Mouse (Mus musculus): Measurements from ENCODE around the gene Gm10053. TPM values are rescaled to one million over a fixed set of nuclear protein-coding genes. Genes with fewer than 3 reads are reported as not detected.

Gene Gm10053
- polyA plus RNA-seq, 1 experiment from 2014 or later: 115 TPM

DNA sequence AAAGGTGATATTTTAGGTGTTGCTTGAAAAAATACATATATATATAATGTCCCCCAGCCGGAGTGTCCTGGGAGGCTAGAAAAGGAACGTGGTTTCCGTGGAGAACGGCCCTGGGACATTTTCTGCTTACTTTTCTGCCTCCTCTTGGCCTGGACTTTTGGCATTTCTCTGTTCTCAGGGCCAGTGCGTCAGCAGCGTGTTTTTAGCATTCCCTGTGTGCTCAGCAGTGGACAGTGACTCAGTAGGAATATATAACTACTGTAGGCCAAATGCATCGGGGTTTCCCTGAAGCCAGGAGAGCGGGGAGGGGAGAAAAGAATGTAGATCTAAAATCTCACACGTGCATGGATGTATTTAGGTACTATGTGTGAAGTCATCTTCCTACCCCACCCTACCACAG lies 10.1 kb upstream of the Gm10053 start:
- Histone ChIP-seq H3K4me1 (ENCODE audit: control insufficient read depth, low read depth, low read length) (no peaks in the 10 kb centered on the region), H3K36me3 (ENCODE audit: control insufficient read depth, insufficient read depth) (no peaks in the 10 kb centered on the region), H3K9me3 (replicated peaks; ENCODE audit: control insufficient read depth, low read length) (no peaks in the 10 kb centered on the region), H3K27ac (ENCODE audit: low read length) (no peak overlapping the region), H3K4me2 (ENCODE audit: low read depth, low read length) (no peak overlapping the region), H3K27me3 (ENCODE audit: control insufficient read depth, insufficient read depth, low read depth, low read length) (peaks cover 18% of the 10 kb centered on the region), H3K4me3 (ENCODE audit: low read depth, low read length) (no peak overlapping the region), H3K9ac (ENCODE audit: low read depth, low read length) (no peak overlapping the region)
- ATAC-seq (ENCODE audit: low read depth): no peak
- 58% methylated on average over 9 of the region's 9 CpGs for WGBS (ENCODE audit: insufficient replicate concordance)

DNA sequence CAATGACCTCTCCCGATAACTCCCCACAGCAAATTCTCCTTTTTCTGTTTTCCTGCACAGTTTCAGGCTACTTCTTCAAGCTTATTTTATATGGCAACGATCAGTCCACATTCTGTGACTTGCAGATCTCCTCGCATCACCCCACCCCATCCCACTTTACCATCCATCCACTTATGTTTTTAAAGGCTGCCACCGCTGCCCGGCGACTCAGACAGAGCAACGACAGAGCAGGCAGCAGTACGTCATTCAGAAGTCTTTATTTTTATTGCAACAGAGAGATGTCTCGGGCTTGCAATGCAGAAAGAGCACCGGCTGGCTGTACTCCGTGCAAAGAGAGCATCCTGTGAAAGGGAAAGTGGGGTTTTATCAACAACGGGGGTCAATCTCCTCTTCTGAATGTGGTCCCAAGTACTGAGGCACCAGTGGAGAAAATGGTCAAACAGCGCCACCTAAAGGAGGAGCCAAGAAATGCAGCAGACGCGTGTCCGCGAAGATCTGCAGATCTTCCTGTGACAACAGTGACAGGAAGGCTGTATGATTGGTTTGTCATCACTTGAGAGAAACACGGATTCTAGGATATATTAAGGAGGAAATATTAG lies 4.3 kb upstream of the Gm10053 start:
- Histone ChIP-seq H3K36me3 (ENCODE audit: control insufficient read depth, insufficient read depth) (no peaks in the 10 kb centered on the region), H3K9ac (ENCODE audit: low read depth, low read length) (no peak overlapping the region), H3K4me1 (ENCODE audit: control insufficient read depth, low read depth, low read length) (no peaks in the 10 kb centered on the region), H3K27ac (ENCODE audit: low read length) (no peak overlapping the region), H3K4me3 (ENCODE audit: low read depth, low read length) (no peak overlapping the region), H3K4me2 (ENCODE audit: low read depth, low read length) (0 out of 2 replicates have a peak overlapping the region, but pooled peaks have one; percentile 6), H3K9me3 (replicated peaks; ENCODE audit: control insufficient read depth, low read length) (no peaks in the 10 kb centered on the region), H3K27me3 (ENCODE audit: control insufficient read depth, insufficient read depth, low read depth, low read length) (peaks cover 3% of the 10 kb centered on the region; the same call in 1 of the 2 replicates)
- ATAC-seq (ENCODE audit: low read depth): no peak
- 21% methylated on average over 18 of the region's 18 CpGs for WGBS (ENCODE audit: insufficient replicate concordance)

DNA sequence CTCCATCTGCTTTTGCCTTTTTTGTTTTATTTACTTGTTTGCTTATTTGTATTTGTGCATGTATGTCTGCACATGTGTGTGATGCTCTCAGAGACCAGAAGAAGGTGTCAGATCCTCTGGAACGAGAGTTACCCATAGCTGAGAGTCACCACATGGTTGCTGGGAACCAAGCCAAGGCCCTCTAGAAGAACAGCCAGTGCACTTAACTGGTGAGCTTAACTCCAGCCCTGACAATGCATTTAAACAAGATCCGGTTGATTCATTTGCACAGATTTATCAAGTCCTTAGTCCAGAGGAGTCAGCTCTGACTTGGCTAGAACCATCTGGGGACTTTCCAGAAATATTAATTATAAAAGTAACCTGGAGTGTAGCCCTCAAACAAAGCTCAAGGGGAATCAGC lies 1.6 kb upstream of the Gm10053 start:
- Histone ChIP-seq H3K4me1 (ENCODE audit: control insufficient read depth, low read depth, low read length) (no peaks in the 10 kb centered on the region), H3K4me3 (ENCODE audit: low read depth, low read length) (no peak overlapping the region), H3K4me2 (ENCODE audit: low read depth, low read length) (no peak overlapping the region), H3K9me3 (replicated peaks; ENCODE audit: control insufficient read depth, low read length) (no peaks in the 10 kb centered on the region), H3K36me3 (ENCODE audit: control insufficient read depth, insufficient read depth) (no peaks in the 10 kb centered on the region), H3K27ac (ENCODE audit: low read length) (no peak overlapping the region), H3K9ac (ENCODE audit: low read depth, low read length) (no peak overlapping the region), H3K27me3 (ENCODE audit: control insufficient read depth, insufficient read depth, low read depth, low read length) (peaks cover 3% of the 10 kb centered on the region; the same call in 1 of the 2 replicates)
- ATAC-seq (ENCODE audit: low read depth): no peak
- 53% methylated on average over 2 of the region's 2 CpGs for WGBS (ENCODE audit: insufficient replicate concordance)

DNA sequence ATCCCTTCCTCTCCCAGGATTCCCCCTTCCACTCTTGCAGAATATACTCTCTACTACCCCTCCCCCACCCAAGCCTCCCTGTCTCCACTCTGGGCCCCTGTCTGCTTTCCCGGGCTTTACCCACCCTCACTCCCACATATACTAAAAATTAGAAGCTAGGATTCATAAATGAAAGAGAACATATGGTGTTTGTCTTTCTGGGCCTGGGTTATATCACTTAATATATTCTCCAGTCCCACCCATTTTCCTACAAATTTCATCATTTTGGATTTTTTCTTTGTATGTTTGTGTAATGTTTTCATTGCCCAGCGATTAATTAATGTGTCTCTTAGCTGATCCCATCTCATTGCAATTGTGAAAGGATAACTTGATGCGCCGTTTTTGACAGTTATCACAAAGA lies 5.8 kb downstream of the Gm10053 start:
- Histone ChIP-seq H3K4me3 (ENCODE audit: low read depth, low read length) (no peak overlapping the region), H3K4me2 (ENCODE audit: low read depth, low read length) (no peak overlapping the region), H3K9me3 (replicated peaks; ENCODE audit: control insufficient read depth, low read length) (no peaks in the 10 kb centered on the region), H3K36me3 (ENCODE audit: control insufficient read depth, insufficient read depth) (no peaks in the 10 kb centered on the region), H3K27ac (ENCODE audit: low read length) (no peak overlapping the region), H3K27me3 (ENCODE audit: control insufficient read depth, insufficient read depth, low read depth, low read length) (no peaks in the 10 kb centered on the region), H3K9ac (ENCODE audit: low read depth, low read length) (no peak overlapping the region), H3K4me1 (ENCODE audit: control insufficient read depth, low read depth, low read length) (no peaks in the 10 kb centered on the region)
- 55% methylated on average over 4 of the region's 4 CpGs for WGBS (ENCODE audit: insufficient replicate concordance)
- no peak for ATAC-seq (ENCODE audit: low read depth)

DNA sequence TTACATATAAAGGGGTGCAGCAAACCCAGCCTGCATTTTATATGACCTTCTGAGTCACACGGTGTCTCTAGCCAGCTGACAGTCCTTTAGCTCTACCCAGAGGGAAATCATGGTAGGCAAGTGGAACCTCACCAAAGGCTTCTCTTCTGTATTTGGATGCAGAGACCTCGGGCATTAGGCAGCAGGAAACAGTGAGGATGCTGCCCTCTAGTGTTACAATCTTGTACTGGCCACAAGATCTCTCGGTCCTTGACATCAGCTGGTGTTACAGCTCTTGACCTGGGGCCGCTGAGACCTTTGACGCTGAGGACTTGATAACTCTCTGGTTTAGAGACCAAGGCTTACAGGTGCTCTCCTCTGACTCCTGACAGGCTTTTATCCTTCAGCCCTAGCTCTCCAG lies 10.0 kb downstream of the Gm10053 start:
- Histone ChIP-seq H3K27ac (ENCODE audit: low read length) (no peak overlapping the region), H3K9ac (ENCODE audit: low read depth, low read length) (no peak overlapping the region), H3K4me1 (ENCODE audit: control insufficient read depth, low read depth, low read length) (no peaks in the 10 kb centered on the region), H3K36me3 (ENCODE audit: control insufficient read depth, insufficient read depth) (no peaks in the 10 kb centered on the region), H3K4me2 (ENCODE audit: low read depth, low read length) (no peak overlapping the region), H3K9me3 (replicated peaks; ENCODE audit: control insufficient read depth, low read length) (no peaks in the 10 kb centered on the region), H3K4me3 (ENCODE audit: low read depth, low read length) (no peak overlapping the region), H3K27me3 (ENCODE audit: control insufficient read depth, insufficient read depth, low read depth, low read length) (peaks cover 2% of the 10 kb centered on the region; the same call in 1 of the 2 replicates)
- ATAC-seq (ENCODE audit: low read depth): no peak
- 11% methylated on average over 5 of the region's 5 CpGs for WGBS (ENCODE audit: insufficient replicate concordance)

DNA sequence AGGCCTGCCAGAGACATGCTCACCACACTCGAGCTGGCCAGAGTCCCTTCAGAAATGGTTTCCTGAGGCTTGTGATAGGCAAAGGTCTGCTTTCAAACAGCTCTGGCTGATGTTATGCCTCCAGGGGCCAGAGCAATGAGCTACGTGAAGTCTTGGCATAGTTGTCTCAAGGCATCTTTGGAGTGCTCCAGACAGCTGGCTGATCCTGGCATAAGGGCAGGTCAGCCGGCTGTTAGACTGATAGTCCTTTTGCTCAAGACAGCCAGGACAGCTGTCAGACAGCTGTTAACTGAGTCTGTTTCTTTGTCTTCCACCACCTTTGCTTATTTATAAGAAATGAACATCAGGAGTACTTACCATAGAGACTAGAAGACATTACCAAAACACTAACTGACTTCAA lies 11.4 kb downstream of the Gm10053 start:
- Histone ChIP-seq H3K4me3 (ENCODE audit: low read depth, low read length) (no peak overlapping the region), H3K9ac (ENCODE audit: low read depth, low read length) (no peak overlapping the region), H3K27ac (ENCODE audit: low read length) (no peak overlapping the region), H3K36me3 (ENCODE audit: control insufficient read depth, insufficient read depth) (no peaks in the 10 kb centered on the region), H3K4me1 (ENCODE audit: control insufficient read depth, low read depth, low read length) (no peaks in the 10 kb centered on the region), H3K27me3 (ENCODE audit: control insufficient read depth, insufficient read depth, low read depth, low read length) (peaks cover 2% of the 10 kb centered on the region; the same call in 1 of the 2 replicates), H3K9me3 (replicated peaks; ENCODE audit: control insufficient read depth, low read length) (no peaks in the 10 kb centered on the region), H3K4me2 (ENCODE audit: low read depth, low read length) (no peak overlapping the region)
- no peak for ATAC-seq (ENCODE audit: low read depth)
- WGBS (ENCODE audit: insufficient replicate concordance): 57% methylated on average over 3 of the region's 3 CpGs

DNA sequence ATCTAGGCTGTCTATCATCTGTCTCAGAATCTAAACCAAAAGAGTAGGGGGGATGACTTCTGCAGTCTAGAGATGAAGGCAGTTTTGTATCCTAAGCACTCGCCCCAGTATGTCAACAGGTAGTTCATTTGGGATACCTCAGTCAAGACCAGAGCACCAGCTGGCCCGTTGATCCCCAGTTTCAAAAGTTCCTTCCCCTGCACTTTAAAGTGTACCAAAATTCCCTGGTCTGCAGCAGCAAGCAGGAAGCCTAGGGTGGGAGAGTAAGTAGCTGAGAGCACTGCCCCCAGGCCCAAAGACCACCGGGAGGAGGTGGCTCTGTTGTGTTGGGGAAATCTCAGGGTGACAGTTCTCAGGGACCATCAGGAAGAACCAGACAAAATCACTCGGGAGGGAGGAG lies 21.1 kb downstream of the Gm10053 start:
- no peak overlapping the region for H3K27ac ChIP-seq (ENCODE audit: low read length)
- peaks cover 53% of the 10 kb centered on the region for H3K27me3 ChIP-seq (ENCODE audit: control insufficient read depth, insufficient read depth, low read depth, low read length)
- no peak overlapping the region for H3K4me2 ChIP-seq (ENCODE audit: low read depth, low read length)
- no peaks in the 10 kb centered on the region for H3K36me3 ChIP-seq (ENCODE audit: control insufficient read depth, insufficient read depth)
- no peak overlapping the region for H3K9ac ChIP-seq (ENCODE audit: low read depth, low read length)
- H3K9me3 ChIP-seq (replicated peaks; ENCODE audit: control insufficient read depth, low read length): no peaks in the 10 kb centered on the region
- ATAC-seq (ENCODE audit: low read depth): no peak
- no peaks in the 10 kb centered on the region for H3K4me1 ChIP-seq (ENCODE audit: control insufficient read depth, low read depth, low read length)
- H3K4me3 ChIP-seq (ENCODE audit: low read depth, low read length): no peak overlapping the region
- 12% methylated on average over 4 of the region's 4 CpGs for WGBS (ENCODE audit: insufficient replicate concordance)

DNA sequence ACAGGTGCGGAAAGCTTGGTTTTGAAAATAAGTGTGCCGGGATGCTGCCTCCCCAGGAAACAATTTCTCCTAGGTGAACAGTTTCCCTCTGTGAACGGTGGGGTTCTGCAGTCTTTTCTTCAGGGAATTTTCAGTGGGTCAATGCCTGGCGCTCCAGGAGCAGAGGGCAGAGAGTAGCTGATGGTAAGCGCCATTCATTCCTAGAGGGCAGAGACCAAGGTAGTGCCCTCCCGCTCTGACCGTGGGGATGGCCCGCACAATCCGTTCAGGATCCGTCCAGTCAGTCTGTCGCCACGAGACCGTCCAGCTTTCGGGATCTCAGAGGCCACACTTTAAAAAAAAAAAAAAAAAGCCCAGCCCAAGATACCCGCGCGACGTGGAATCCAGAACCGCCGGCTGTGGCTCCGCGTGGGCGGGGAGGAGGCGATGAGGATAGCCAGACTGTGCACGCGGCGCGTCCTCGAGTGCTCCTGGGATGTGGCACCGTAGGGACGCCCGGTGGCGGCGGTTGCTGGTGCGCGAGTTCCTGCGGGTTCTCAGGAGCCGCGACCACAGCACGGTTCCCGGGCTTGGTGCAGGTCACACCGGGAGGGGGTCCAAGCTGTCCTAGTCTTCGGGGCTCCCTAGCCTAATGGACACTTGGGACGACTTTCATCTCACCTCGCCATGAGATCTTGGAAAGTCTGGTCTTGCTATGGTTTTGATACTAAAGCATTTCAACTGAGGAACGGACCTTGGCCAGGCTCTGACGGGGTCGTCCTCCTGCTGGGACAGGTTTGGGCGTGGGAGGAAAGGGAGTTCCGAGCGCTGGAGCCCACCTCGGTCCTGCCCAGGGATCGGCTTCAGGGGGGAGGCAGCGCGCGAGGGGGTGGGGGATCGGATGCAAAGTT lies 21.8 kb downstream of the Gm10053 start:
- no peak overlapping the region for H3K27ac ChIP-seq (ENCODE audit: low read length)
- peaks cover 60% of the 10 kb centered on the region for H3K27me3 ChIP-seq (ENCODE audit: control insufficient read depth, insufficient read depth, low read depth, low read length)
- no peaks in the 10 kb centered on the region for H3K4me1 ChIP-seq (ENCODE audit: control insufficient read depth, low read depth, low read length)
- H3K4me2 ChIP-seq (ENCODE audit: low read depth, low read length): no peak overlapping the region
- no peak overlapping the region for H3K4me3 ChIP-seq (ENCODE audit: low read depth, low read length)
- ATAC-seq (ENCODE audit: low read depth): no peak
- no peaks in the 10 kb centered on the region for H3K36me3 ChIP-seq (ENCODE audit: control insufficient read depth, insufficient read depth)
- no peaks in the 10 kb centered on the region for H3K9me3 ChIP-seq (replicated peaks; ENCODE audit: control insufficient read depth, low read length)
- H3K9ac ChIP-seq (ENCODE audit: low read depth, low read length): no peak overlapping the region
- WGBS (ENCODE audit: insufficient replicate concordance): 3% methylated on average over 57 of the region's 57 CpGs
